Mouse (Mus musculus) embryonic facial prominence, embryonic 11.5 days (tissue): Measurements from ENCODE around the gene Zfp953. TPM values are rescaled to one million over a fixed set of nuclear protein-coding genes. Genes with fewer than 3 reads are reported as not detected.
"Not testable (repeated sequence)": the region's sequence is repeated elsewhere in the genome, so short reads cannot be mapped to it uniquely, and the experiment has no call there.

Source experiments
- ATAC-seq: fragments of 200-750 bp; cut with Nextera tagmentation; replicated peaks from 2 replicates; pipeline ENCODE4 v1.8.0; 2017; ENCODE audit warnings: low read depth; ENCODE audit not compliant: insufficient number of reproducible peaks, low FRiP score, low TSS enrichment
- DNase-seq: peaks from one replicate; pipeline ENCODE4 v3.0.0-alpha.2; 2015; ENCODE audit warnings: low spot score
- H3K27ac ChIP-seq: fragments of 300-500 bp; sonication (generic); replicated peaks from 2 replicates; pipeline ENCODE4 v1.5.1; 2014; ENCODE audit warnings: mild to moderate bottlenecking, low read depth, low read length, control low read depth
- H3K27me3 ChIP-seq: fragments of 300-500 bp; sonication (generic); 2 replicates; pipeline ENCODE4 v1.6.1; 2014; ENCODE audit warnings: mild to moderate bottlenecking, low read length, moderate library complexity, mixed read lengths; ENCODE audit not compliant: control insufficient read depth, insufficient read depth
- H3K36me3 ChIP-seq: fragments of 300-500 bp; sonication (generic); replicated peaks from 2 replicates; pipeline ENCODE4 v1.6.1; 2014; ENCODE audit warnings: low read depth, mild to moderate bottlenecking, low read length, moderate library complexity, mixed read lengths; ENCODE audit not compliant: control insufficient read depth, insufficient read depth
- H3K4me1 ChIP-seq: fragments of 300-500 bp; sonication (generic); 2 replicates; pipeline ENCODE4 v1.6.1; 2014; ENCODE audit warnings: low read length, mixed read lengths; ENCODE audit not compliant: control insufficient read depth, insufficient read depth
- H3K4me2 ChIP-seq: fragments of 300-500 bp; sonication (generic); 2 replicates; pipeline ENCODE4 v1.6.1; 2014; ENCODE audit warnings: low read depth, mild to moderate bottlenecking, control low read depth, low read length, moderate library complexity
- H3K4me3 ChIP-seq: fragments of 300-500 bp; sonication (generic); 2 replicates; pipeline ENCODE4 v1.5.1; 2014; ENCODE audit warnings: low read depth, low read length, control low read depth
- H3K9ac ChIP-seq: fragments of 300-500 bp; sonication (generic); replicated peaks from 2 replicates; pipeline ENCODE4 v1.6.1; 2014; ENCODE audit warnings: mild to moderate bottlenecking, control low read depth, low read length
- H3K9me3 ChIP-seq: fragments of 300-500 bp; sonication (generic); replicated peaks from 2 replicates; pipeline ENCODE4 v1.6.1; 2016; ENCODE audit warnings: mild to moderate bottlenecking, low read length, inconsistent platforms, mixed read lengths; ENCODE audit not compliant: control insufficient read depth
- WGBS: fragments of 180-500 bp; shearing (Covaris S2); extraction: QIAGEN DNeasy Blood & Tissue Kit; methylation state at CpG from one replicate; pipeline ENCODE4 v1.1.7; 2014; 5-methylcytosine and 5-hydroxymethylcytosine counted together
- polyA plus RNA-seq: library from polyadenylated mRNA; unstranded; fragments of >200 nt; fragmentation: Nextera tagmentation; extraction: Ambion mirVana; gene quantifications from 2 replicates; pipeline ENCODE4 v1.2.1, GENCODE M21; 2014

Gene Zfp953
- 1.4 and 1.9 TPM in 2 replicates for polyA plus RNA-seq

DNA sequence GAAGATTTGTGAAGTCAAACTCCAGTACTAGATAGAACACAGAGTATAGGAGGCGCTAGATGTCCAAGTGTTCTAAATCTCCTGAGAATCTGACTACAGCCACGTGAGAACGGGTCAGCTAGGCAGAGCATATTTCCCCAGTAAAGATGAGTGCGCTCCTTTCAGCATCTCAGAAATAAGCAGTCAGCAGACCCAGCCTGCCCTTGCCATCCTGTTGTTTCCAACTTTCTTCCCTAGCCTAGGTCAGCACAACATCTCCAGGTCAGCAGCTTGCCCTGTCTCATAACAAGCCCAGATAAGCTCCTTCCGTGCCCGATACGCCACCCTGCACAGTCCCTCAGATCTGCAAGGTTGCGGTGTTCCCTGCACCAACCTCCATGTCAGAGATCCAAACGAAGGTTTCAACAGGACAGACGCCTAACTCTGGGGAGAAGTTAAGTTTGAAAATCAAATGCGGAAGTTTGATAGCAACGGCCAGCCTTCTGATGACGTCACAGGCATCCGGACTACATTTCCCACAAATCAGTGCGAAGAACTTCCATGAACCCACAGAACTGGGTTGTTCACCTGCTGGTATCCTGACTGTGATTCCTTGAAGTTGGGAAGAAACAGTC, at the start of gene Zfp953, which contains the start of gene Gm28044:
Gene Zfp953 (minus strand): TSS at position 475 of the 614 bp plus-strand sequence.
Gene Gm28044 (minus strand): TSS at position 406 of the 614 bp plus-strand sequence.
- DNase-seq (peak; percentile 95), ATAC-seq (peak; percentile 91)
- Histone ChIP-seq H3K9ac (peak within 1 kb of the TSS; percentile 67), H3K4me3 (peak within 1 kb of the TSS; percentile 67), H3K36me3 (no peaks in the 10 kb centered on the region), H3K4me2 (peak within 1 kb of the TSS; percentile 44), H3K9me3 (no peaks in the 10 kb centered on the region), H3K27ac (no peak within 1 kb of the TSS), H3K27me3 (no peaks in the 10 kb centered on the region), H3K4me1 (no peaks in the 10 kb centered on the region)
- WGBS: under 1% methylated on average over 15 of the region's 15 CpGs

DNA sequence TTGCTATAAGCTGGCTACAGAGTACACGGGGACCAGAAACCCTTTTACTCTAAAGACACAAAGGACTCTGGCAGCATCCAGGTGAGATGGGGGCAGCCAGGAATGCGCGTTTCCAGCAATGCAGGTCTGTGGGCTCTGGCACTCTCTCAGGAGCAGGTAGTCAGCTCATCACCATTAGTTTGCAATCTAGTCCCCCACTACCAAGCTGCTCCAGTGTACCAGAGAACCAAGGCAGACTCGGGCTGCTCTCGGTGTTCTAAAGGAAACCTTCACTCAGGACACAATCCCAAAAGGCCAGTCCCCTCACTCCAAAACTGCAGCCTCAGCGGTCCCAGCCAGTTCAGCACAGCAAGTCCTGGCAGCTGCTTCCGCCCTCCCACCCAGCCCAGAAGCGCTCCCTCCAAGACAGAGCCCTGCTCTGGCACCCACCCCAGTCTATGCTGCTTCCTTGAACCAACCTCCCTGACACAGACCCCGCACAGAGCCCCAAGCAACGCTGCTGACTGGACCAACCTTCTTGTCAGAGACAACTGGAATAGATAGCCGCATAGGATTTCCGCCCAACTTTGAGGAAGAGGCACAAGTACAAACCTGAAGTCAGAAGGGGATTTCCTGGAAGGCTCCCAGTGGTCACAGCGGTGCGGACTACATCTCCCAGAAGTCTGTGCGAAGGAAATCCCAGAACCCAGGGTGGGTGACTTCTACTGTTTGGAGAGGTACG, 38.9 kb upstream of the Zfp953 start, which contains the start of gene Zfp429:
Gene Zfp429 (minus strand): TSS at position 637 of the 721 bp plus-strand sequence.
- H3K27me3 ChIP-seq, H3K27ac ChIP-seq, H3K4me1 ChIP-seq, H3K36me3 ChIP-seq, H3K9me3 ChIP-seq: not testable (repeated sequence)
- 2% methylated on average over 14 of the region's 16 CpGs for WGBS
- Histone ChIP-seq H3K4me3 (peak within 1 kb of the TSS; percentile 52), H3K9ac (peak within 1 kb of the TSS; percentile 48), H3K4me2 (peak within 1 kb of the TSS; percentile 58)
- peak; percentile 93 for ATAC-seq
- DNase-seq: peak; percentile 81

DNA sequence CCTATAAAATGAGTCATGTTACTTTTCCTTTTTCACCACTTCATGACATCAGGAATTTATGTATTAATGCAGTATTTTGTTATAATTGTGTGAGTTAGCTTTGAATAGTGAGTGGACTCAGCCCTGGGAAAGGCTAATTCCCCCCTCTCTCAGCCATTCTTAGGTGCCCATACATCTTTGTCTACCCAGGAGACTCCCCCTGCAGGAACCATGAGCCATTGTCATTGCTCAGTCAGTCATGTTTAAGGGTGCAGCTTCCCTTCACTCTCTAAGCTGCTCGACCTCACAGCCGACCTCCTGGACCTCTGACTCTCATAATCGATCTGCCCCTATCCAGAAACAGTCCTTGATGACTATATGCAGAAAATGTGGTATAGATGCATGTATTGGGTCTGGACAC, 15.8 kb upstream of the Zfp953 start:
- not testable (repeated sequence) for H3K9ac ChIP-seq, H3K27ac ChIP-seq, H3K4me3 ChIP-seq, H3K4me1 ChIP-seq, H3K27me3 ChIP-seq, H3K4me2 ChIP-seq, DNase-seq, ATAC-seq, H3K9me3 ChIP-seq, H3K36me3 ChIP-seq
- WGBS: 81% methylated on average over 3 of the region's 3 CpGs

DNA sequence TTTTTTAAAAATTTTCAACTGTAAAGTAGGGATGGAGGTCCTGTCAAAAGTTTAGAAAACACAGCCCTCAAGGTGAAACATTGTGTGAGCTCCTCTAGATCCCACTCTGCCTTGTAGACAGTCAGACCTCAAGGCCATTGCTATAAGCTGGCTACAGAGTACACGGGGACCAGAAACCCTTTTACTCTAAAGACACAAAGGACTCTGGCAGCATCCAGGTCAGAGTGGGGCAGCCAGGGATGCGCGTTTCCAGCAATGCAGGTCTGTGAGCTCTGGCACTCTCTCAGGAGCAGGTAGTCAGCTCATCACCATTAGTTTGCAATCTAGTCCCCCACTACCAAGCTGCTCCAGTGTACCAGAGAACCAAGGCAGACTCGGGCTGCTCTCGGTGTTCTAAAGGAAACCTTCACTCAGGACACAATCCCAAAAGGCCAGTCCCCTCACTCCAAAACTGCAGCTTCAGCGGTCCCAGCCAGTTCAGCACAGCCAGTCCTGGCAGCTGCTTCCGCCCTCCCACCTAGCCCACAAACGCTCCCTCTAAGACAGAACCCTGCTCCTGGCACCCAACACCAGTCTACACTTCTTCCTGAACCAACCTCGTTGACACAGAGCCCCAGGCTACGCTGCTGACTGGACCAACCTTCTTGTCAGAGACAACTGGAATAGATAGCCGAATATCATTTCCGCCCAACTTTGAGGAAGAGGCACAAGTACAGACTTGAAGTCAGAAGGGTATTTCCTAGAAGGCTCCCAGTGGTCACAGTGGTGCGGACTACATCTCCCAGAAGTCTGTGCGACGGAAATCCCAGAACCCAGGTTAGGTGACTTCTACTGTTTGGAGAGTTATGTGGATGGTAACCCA, 14.9 kb upstream of the Zfp953 start, which contains the start of the genes Gm28041 and Zfp456:
Gene Gm28041 (minus strand): TSS at position 684 of the 862 bp plus-strand sequence.
Gene Zfp456 (minus strand): TSS at position 761 of the 862 bp plus-strand sequence.
- DNase-seq: peak; percentile 83
- Histone ChIP-seq H3K4me2 (peak within 1 kb of the TSS; percentile 53), H3K4me3 (peak within 1 kb of the TSS; percentile 33)
- not testable (repeated sequence) for H3K4me1 ChIP-seq, H3K36me3 ChIP-seq, H3K27me3 ChIP-seq, H3K27ac ChIP-seq, H3K9me3 ChIP-seq, H3K9ac ChIP-seq
- WGBS: 17% methylated on average over 14 of the region's 15 CpGs
- peak; percentile 92 for ATAC-seq

DNA sequence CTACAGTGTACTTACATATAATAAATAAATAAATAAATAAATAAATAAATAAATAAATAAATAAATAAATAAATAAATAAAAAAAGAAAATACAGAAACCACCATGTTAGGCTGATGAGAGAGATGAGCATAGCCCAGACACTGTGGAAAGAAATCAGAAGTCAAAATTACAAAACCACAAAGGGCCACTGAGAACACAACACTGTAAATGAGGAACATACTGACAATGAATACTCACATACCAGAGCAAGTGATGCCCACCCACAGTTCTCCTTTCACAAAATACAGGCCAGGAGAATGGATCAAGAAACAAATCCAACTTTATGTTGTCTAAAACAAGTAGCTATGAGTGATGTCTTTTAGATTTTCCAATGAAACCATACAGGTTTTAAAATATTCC, 8.6 kb downstream of the Zfp953 start:
- Histone ChIP-seq H3K36me3 (no peaks in the 10 kb centered on the region), H3K4me3 (no peak overlapping the region), H3K4me1 (no peaks in the 10 kb centered on the region), H3K27me3 (no peaks in the 10 kb centered on the region), H3K4me2 (no peak overlapping the region), H3K27ac (no peak overlapping the region), H3K9ac (no peak overlapping the region), H3K9me3 (no peaks in the 10 kb centered on the region)
- DNase-seq (no peak), ATAC-seq (no peak)

DNA sequence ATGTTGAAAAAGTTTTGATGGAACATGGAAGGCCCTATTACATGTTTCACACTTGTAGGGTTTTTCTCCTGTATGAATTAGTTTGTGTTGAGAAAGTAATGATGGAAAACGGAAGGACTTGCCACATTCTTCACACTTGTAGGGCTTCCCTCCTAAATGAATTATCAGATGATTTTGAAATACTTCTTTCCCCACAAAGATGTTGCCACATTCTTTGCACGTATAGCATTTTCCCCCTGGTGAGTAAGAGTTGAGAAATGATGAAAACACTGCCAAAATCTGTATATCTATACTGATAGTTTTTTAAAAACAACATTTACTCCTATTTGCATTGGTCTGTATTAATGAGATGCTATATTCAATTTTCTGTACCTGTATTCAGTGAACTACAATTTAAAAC, 17.0 kb downstream of the Zfp953 start:
- DNase-seq (no peak), ATAC-seq (no peak)
- 87% methylated on average over 2 of the region's 2 CpGs for WGBS
- Histone ChIP-seq H3K27me3 (no peaks in the 10 kb centered on the region), H3K4me1 (no peaks in the 10 kb centered on the region), H3K4me2 (no peak overlapping the region), H3K9ac (no peak overlapping the region), H3K27ac (no peak overlapping the region), H3K9me3 (no peaks in the 10 kb centered on the region), H3K36me3 (no peaks in the 10 kb centered on the region), H3K4me3 (no peak overlapping the region)

DNA sequence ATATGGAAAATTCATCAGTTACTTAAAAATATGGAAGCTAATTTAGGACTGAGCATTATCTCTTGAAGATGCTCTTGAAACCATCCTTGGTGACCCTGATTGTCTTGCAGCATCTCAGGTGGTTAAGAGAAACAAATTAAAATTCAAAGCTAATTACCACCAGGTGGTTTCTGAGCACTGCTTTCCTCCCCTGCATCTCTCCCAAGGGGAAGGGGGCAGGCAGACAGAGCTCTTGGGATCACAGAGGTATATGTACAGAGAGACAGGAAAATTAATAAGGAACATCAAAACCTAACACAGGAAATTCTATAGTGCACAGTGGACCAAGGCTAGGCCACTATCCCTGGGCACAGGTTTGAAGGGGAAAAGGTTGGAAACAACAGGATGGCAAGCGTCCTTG, 27.5 kb downstream of the Zfp953 start:
- H3K9ac ChIP-seq: peak overlapping the region; percentile 54
- H3K4me2 ChIP-seq: peak overlapping the region; percentile 24
- peak overlapping the region; percentile 42 for H3K4me3 ChIP-seq
- ATAC-seq: no peak
- no peaks in the 10 kb centered on the region for H3K4me1 ChIP-seq
- WGBS: 65% methylated on average over 1 of the region's 1 CpGs
- H3K27ac ChIP-seq: no peak overlapping the region
- peak; percentile 3 for DNase-seq
- no peaks in the 10 kb centered on the region for H3K27me3 ChIP-seq
- H3K36me3 ChIP-seq: no peaks in the 10 kb centered on the region
- H3K9me3 ChIP-seq: no peaks in the 10 kb centered on the region
